Mouse (Mus musculus) midbrain, postnatal 0 days (tissue): ENCODE measurements around the gene Hoxd3. TPM values are rescaled to one million over a fixed set of nuclear protein-coding genes. Genes with fewer than 3 reads are reported as not detected.

Experiments
- ATAC-seq: fragments of 200-750 bp; cut with Nextera tagmentation; 2 replicates; pipeline ENCODE4 v1.8.0; 2017; ENCODE audit warnings: moderate number of reproducible peaks, mild to moderate bottlenecking, moderate TSS enrichment, moderate library complexity; ENCODE audit not compliant: low FRiP score
- DNase-seq: peaks from one replicate; pipeline ENCODE4 v3.0.0-alpha.2; 2015; ENCODE audit warnings: low spot score
- H3K27ac ChIP-seq: fragments of 300-500 bp; sonication (generic); 2 replicates; pipeline ENCODE4 v1.5.1; 2014; ENCODE audit warnings: low read depth, mild to moderate bottlenecking, low read length, mixed read lengths
- H3K27me3 ChIP-seq: fragments of 300-500 bp; sonication (generic); 2 replicates; pipeline ENCODE4 v1.6.1; 2014; ENCODE audit warnings: low read length, control low read depth, mixed read lengths; ENCODE audit not compliant: insufficient read depth
- H3K36me3 ChIP-seq: fragments of 300-500 bp; sonication (generic); 2 replicates; pipeline ENCODE4 v1.6.1; 2014; ENCODE audit warnings: low read length, control low read depth, mixed read lengths; ENCODE audit not compliant: insufficient read depth
- H3K4me1 ChIP-seq: fragments of 300-500 bp; sonication (generic); 2 replicates; pipeline ENCODE4 v1.6.1; 2014; ENCODE audit warnings: mild to moderate bottlenecking, control low read depth, antibody characterized with exemption, low read length, mixed read lengths; ENCODE audit not compliant: insufficient read depth
- H3K4me2 ChIP-seq: fragments of 300-500 bp; sonication (generic); 2 replicates; pipeline ENCODE4 v1.6.1; 2014; ENCODE audit warnings: low read depth, mild to moderate bottlenecking, low read length, mixed read lengths; ENCODE audit not compliant: poor library complexity, severe bottlenecking
- H3K4me3 ChIP-seq: fragments of 300-500 bp; sonication (generic); 2 replicates; pipeline ENCODE4 v1.5.1; 2014; ENCODE audit warnings: low read depth, mild to moderate bottlenecking, low read length, moderate library complexity
- H3K9ac ChIP-seq: fragments of 300-500 bp; sonication (generic); replicated peaks from 2 replicates; pipeline ENCODE4 v1.6.1; 2014; ENCODE audit warnings: mild to moderate bottlenecking, low read length, moderate library complexity, mixed read lengths; ENCODE audit not compliant: poor library complexity, severe bottlenecking
- H3K9me3 ChIP-seq: fragments of 300-500 bp; sonication (generic); 2 replicates; pipeline ENCODE4 v1.6.1; 2016; ENCODE audit warnings: low read length, control low read depth
- CTCF ChIP-seq: IDR thresholded peaks from 2 replicates; pipeline ENCODE4 v1.5.1; 2016; ENCODE audit warnings: antibody characterized with exemption, mild to moderate bottlenecking
- WGBS: fragments of 180-500 bp; shearing (Covaris S2); extraction: QIAGEN DNeasy Blood & Tissue Kit; methylation state at CpG from one replicate; pipeline ENCODE4 v1.1.7; 2014; 5-methylcytosine and 5-hydroxymethylcytosine counted together
- polyA plus RNA-seq: library from polyadenylated mRNA; unstranded; fragments of >200 nt; fragmentation: Nextera tagmentation; extraction: Ambion mirVana; gene quantifications from 2 replicates; pipeline ENCODE4 v1.2.1, GENCODE M21; 2015
- total RNA-seq: library from RNA; depleted of rRNA; stranded (reverse); fragments of >200 nt; gene quantifications from 2 replicates; pipeline ENCODE4 v1.2.3, GENCODE M21; 2014

The Hoxd3 gene
- total and polyA plus RNA-seq, 2 experiments from 2014 or later: 11.6 TPM; not detected in 1

DNA sequence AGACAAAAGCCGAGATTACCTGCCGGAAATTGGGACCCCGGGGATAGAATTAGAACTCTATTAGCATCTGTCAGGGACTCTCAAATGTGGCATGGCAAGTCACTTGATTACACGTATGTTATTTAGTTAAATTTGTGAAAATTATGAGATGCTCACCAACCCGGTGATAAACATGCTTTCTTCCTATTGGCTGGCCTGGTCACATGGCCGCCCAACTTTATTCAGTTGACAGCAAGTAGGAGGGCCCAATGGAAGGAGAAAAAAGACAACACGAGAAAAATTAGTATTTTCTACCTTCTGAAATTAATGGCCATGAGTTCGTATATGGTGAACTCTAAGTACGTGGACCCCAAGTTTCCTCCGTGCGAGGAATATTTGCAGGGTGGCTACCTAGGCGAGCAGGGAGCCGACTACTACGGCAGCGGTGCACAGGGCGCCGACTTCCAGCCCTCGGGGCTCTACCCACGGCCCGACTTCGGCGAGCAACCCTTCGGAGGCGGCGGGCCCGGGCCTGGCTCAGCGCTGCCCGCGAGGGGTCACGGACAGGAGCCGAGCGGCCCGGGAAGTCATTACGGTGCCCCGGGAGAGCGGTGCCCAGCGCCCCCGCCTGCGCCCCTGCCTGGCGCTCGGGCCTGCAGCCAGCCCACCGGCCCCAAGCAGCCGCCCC, 15.4 kb downstream of the Hoxd3 start:
- Histone ChIP-seq H3K4me1 (no peaks in the 10 kb centered on the region), H3K9me3 (no peaks in the 10 kb centered on the region), H3K27me3 (peaks cover 94% of the 10 kb centered on the region), H3K9ac (no peak overlapping the region), H3K4me3 (no peak overlapping the region), H3K4me2 (no peak overlapping the region), H3K27ac (no peak overlapping the region), H3K36me3 (no peaks in the 10 kb centered on the region)
- ATAC-seq: no peak
- no peak for TF ChIP-seq CTCF
- peak; percentile 57 for DNase-seq
- under 1% methylated on average over 42 of the region's 43 CpGs for WGBS

DNA sequence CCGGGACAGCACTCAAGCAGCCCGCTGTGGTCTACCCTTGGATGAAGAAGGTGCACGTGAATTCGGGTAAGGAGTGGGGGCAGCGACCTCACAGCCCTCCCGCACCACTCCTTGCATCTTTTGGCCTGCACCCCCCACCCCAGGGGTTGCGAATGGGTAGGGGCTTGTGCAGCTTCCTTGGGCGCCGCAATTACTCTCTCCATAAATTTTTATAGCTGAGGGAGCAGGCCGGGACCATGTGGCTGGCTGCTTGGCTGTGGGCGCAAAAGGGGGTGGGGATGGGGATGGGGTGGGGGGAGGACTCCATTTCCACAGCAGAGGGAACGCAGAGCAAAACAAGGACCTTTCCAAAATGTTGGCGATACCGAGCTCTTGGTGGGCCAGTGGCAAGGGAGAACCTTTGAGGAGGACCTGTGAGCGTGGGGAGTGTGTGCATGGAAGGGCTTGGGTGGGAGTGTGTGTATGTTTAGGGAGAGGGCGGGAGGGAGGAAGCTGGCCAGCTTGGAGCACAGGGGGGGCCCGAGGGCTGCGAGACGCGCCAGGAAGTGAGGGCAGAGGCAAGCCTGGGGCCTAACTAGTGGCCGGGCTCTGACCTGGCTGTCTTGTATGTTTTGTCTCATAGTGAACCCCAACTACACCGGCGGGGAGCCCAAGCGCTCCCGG, 16.0 kb downstream of the Hoxd3 start:
- Histone ChIP-seq H3K36me3 (no peaks in the 10 kb centered on the region), H3K27ac (no peak overlapping the region), H3K9ac (no peak overlapping the region), H3K4me2 (no peak overlapping the region), H3K4me1 (no peaks in the 10 kb centered on the region), H3K9me3 (no peaks in the 10 kb centered on the region), H3K4me3 (no peak overlapping the region), H3K27me3 (peaks cover 94% of the 10 kb centered on the region)
- no peak for DNase-seq
- WGBS: 4% methylated on average over 25 of the region's 25 CpGs
- no peak for ATAC-seq
- TF ChIP-seq CTCF: no peak

DNA sequence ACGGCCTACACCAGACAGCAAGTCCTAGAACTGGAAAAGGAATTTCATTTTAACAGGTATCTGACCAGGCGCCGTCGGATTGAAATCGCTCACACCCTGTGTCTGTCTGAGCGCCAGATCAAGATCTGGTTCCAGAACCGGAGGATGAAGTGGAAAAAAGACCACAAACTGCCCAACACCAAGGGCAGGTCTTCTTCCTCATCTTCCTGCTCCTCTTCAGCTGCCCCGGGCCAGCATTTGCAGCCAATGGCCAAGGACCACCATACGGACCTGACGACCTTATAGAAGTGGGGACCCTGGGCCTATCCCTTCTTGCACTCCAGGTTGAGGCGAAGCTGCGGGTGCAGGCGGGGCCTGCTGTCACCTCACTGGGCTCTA, 16.6 kb downstream of the Hoxd3 start:
- Histone ChIP-seq H3K27me3 (peaks cover 94% of the 10 kb centered on the region), H3K36me3 (no peaks in the 10 kb centered on the region), H3K9ac (no peak overlapping the region), H3K27ac (no peak overlapping the region), H3K4me2 (no peak overlapping the region), H3K4me1 (no peaks in the 10 kb centered on the region), H3K9me3 (no peaks in the 10 kb centered on the region), H3K4me3 (no peak overlapping the region)
- 7% methylated on average over 13 of the region's 13 CpGs for WGBS
- no peak for TF ChIP-seq CTCF
- DNase-seq: no peak
- no peak for ATAC-seq

DNA sequence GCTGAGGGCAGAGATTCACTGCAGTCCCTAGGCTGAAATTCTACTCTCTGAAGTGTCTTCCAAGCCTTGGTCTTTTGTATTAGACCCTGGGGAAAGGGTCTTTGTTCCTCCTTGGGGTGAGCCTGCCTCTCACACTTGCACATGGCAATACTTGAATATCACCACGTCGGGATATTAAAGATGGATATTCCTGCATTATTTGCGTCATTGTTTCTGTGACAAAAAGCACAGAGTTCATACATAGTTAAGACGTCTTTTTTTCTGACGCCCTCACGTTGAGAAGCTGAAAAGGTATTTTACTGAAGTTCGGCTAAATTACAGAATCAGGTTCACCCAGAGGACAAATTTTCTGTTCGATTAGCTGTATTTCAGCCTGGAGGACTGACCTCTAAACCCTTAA, 18.6 kb downstream of the Hoxd3 start:
- Histone ChIP-seq H3K27me3 (peaks cover 95% of the 10 kb centered on the region), H3K4me1 (no peaks in the 10 kb centered on the region), H3K4me2 (no peak overlapping the region), H3K4me3 (no peak overlapping the region), H3K9me3 (no peaks in the 10 kb centered on the region), H3K27ac (no peak overlapping the region), H3K9ac (no peak overlapping the region), H3K36me3 (no peaks in the 10 kb centered on the region)
- no peak for DNase-seq
- TF ChIP-seq CTCF: no peak
- 5% methylated on average over 8 of the region's 8 CpGs for WGBS
- no peak for ATAC-seq

- Histone ChIP-seq H3K4me1 (no peaks in the 10 kb centered on the region), H3K9ac (no peak overlapping the region), H3K27me3 (peaks cover 95% of the 10 kb centered on the region), H3K9me3 (no peaks in the 10 kb centered on the region), H3K4me2 (no peak overlapping the region), H3K27ac (no peak overlapping the region), H3K4me3 (no peak overlapping the region), H3K36me3 (no peaks in the 10 kb centered on the region)
- no peak for DNase-seq
- TF ChIP-seq CTCF: no peak
- ATAC-seq: no peak
Measured at GRCm38 (mm10) chr2:74731055-74731454, 19.3 kb downstream of the Hoxd3 start.

DNA sequence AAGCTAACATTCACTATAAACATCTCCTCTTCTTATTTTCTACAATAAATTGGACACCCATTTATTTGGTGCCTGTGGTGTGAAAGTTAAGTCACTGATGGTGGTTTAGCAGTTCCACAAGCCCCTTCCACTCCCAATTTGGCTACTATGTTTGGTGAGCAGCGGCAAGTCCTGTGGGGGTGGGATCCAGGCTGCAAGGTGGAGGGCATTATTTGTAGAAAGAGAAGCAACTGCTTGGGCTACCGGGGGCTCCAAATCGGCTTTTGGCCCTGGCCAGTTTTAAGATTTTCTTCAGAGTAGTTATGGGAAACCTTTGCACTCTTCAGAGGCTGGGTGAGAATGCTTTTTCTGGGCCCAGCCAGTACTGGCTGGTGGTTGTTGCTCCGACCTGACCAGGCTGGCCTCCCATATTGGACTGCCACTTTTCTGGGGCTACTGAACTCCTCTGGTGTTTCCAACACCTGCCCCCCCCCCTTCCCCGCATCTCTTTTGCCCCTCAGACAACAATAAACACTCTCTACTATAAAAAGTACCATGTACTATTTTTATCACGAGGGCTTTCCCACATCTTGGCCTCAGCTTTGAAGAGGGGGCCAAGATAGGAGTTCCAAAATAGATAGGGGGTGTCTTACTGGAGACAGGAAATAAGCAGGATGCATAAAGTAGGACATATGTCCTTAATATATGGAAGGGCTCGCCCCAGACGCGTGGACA, 20.2 kb downstream of the Hoxd3 start:
- 5% methylated on average over 9 of the region's 9 CpGs for WGBS
- Histone ChIP-seq H3K9me3 (no peaks in the 10 kb centered on the region), H3K9ac (no peak overlapping the region), H3K36me3 (no peaks in the 10 kb centered on the region), H3K4me1 (no peaks in the 10 kb centered on the region), H3K27me3 (peaks cover 94% of the 10 kb centered on the region), H3K4me3 (no peak overlapping the region), H3K4me2 (no peak overlapping the region), H3K27ac (no peak overlapping the region)
- ATAC-seq (no peak), DNase-seq (no peak)
- TF ChIP-seq CTCF: no peak
